Mouse (Mus musculus) adrenal gland, postnatal 25 days (tissue): ENCODE data around the gene Elf4. TPM values are rescaled to one million over a fixed set of nuclear protein-coding genes. Genes with fewer than 3 reads are reported as not detected.
"Not testable (repeated sequence)": the region's sequence is repeated elsewhere in the genome, so short reads cannot be mapped to it uniquely, and the experiment has no call there.

Experiments used
- DNase-seq: peaks from one replicate; pipeline ENCODE4 v3.0.0; 2021; ENCODE audit warnings: mixed read lengths
- total RNA-seq: library from RNA; stranded (reverse); gene quantifications from 2 replicates; pipeline ENCODE4 v1.2.3, GENCODE M21; 2021

Elf4 gene
- total RNA-seq, 1 experiment from 2014 or later = 27.2 TPM

- DNase-seq = not testable (repeated sequence)
Observed at GRCm38 (mm10) chrX:48436082-48436481, 26.9 kb downstream of the Elf4 start.

- DNase-seq = peak; percentile 28
Observed at GRCm38 (mm10) chrX:48435477-48435900, 27.4 kb downstream of the Elf4 start.

GRCm38 (mm10) chrX:48434251-48434650 is 28.7 kb downstream of the Elf4 start:
- no peak for DNase-seq

- no peak for DNase-seq
Observed at GRCm38 (mm10) chrX:48433527-48433899, 29.4 kb downstream of the Elf4 start.

- no peak for DNase-seq
Observed at GRCm38 (mm10) chrX:48432599-48433526, 30.1 kb downstream of the Elf4 start.

- no peak for DNase-seq
Observed at GRCm38 (mm10) chrX:48429538-48429937, 33.4 kb downstream of the Elf4 start.

GRCm38 (mm10) chrX:48429100-48429499 is 33.8 kb downstream of the Elf4 start:
- DNase-seq = no peak

GRCm38 (mm10) chrX:48428642-48429041 is 34.3 kb downstream of the Elf4 start:
- DNase-seq = no peak

- no peak for DNase-seq
Observed at GRCm38 (mm10) chrX:48428241-48428640, 34.7 kb downstream of the Elf4 start.

GRCm38 (mm10) chrX:48425280-48425679 is 37.7 kb downstream of the Elf4 start:
- no peak for DNase-seq

GRCm38 (mm10) chrX:48424583-48424982 is 38.3 kb downstream of the Elf4 start:
- peak; percentile 15 for DNase-seq

GRCm38 (mm10) chrX:48423671-48424070 is 39.3 kb downstream of the Elf4 start:
- DNase-seq = no peak

- peak; percentile 67 for DNase-seq
Observed at GRCm38 (mm10) chrX:48422986-48423385, 39.9 kb downstream of the Elf4 start.

- no peak for DNase-seq
Observed at GRCm38 (mm10) chrX:48418417-48418816, 44.5 kb downstream of the Elf4 start.

- no peak for DNase-seq
Observed at GRCm38 (mm10) chrX:48414291-48414690, 48.6 kb downstream of the Elf4 start.

GRCm38 (mm10) chrX:48412629-48413028 is 50.3 kb downstream of the Elf4 start:
- DNase-seq = no peak

- DNase-seq = no peak
Observed at GRCm38 (mm10) chrX:48410388-48410776, 52.5 kb downstream of the Elf4 start.

- DNase-seq = peak; percentile 90
Observed at GRCm38 (mm10) chrX:48409611-48410387, 53.1 kb downstream of the Elf4 start.

- DNase-seq = no peak
Observed at GRCm38 (mm10) chrX:48405141-48405540, 57.8 kb downstream of the Elf4 start.

- no peak for DNase-seq
Observed at GRCm38 (mm10) chrX:48399994-48400393, 62.9 kb downstream of the Elf4 start.

- DNase-seq = no peak
Observed at GRCm38 (mm10) chrX:48389380-48389779, 73.6 kb downstream of the Elf4 start.

- DNase-seq = no peak
Observed at GRCm38 (mm10) chrX:48385927-48386326, 77.0 kb downstream of the Elf4 start.

GRCm38 (mm10) chrX:48383643-48384042 is 79.3 kb downstream of the Elf4 start:
- DNase-seq = peak; percentile 51
